In genomic region chr13:75707821-75708636, GRCm38 (mm10) we compare ENCODE assay signal across 8 mouse cellular contexts. TPM values are rescaled to one million over a fixed set of nuclear protein-coding genes. Genes with fewer than 3 reads are reported as not detected.
DNase-seq lines count a peak whose midpoint lies in the region; TF ChIP-seq lines count a peak whose summit lies in the region.

No protein-coding gene starts in this region.

- H3K36me3 ChIP-seq in megakaryocyte, embryonic 14.5 days (replicated peaks; ENCODE audit: low read length) = peaks cover 4% of the 10 kb centered on the region

- no peak for TF ChIP-seq CTCF in cortical plate, adult 2 months (IDR thresholded peaks at IDR 0.05; ENCODE audit: extremely low read depth, insufficient read depth, low read length)

- no peak for TF ChIP-seq POLR2A in cortical plate, adult 2 months (IDR thresholded peaks at IDR 0.05; ENCODE audit: extremely low read depth, insufficient read depth, low read length)

- peaks cover 7% of the 10 kb centered on the region for H3K4me1 ChIP-seq in cortical plate, adult 2 months (ENCODE audit: control insufficient read depth, insufficient read depth, low read length)
- peaks cover 38% of the 10 kb centered on the region for H3K4me1 ChIP-seq in megakaryocyte, embryonic 14.5 days

- DNase-seq in T-cell, adult 2 months (ENCODE audit: low spot score) = peak; percentile 2
- peak; percentile 60 to 63 for DNase-seq in gastrocnemius, adult 8-10 months (ENCODE audit: low spot score in 2 of 2)
- DNase-seq in induced T-regulatory cell, adult 2 months (ENCODE audit: low read depth) = peak; percentile 61
- DNase-seq in left cerebral cortex, postnatal 14 days (ENCODE audit: low spot score in 2 of 2) = peak; percentile 46 to 61
- peak; percentile 53 to 62 for DNase-seq in right cerebral cortex, postnatal 10 days (ENCODE audit: low spot score in 2 of 2)
- DNase-seq in urinary bladder, postnatal 10 days (ENCODE audit: low spot score) = peak; percentile 12

- peak overlapping the region; percentile 62 for H3K4me3 ChIP-seq in cortical plate, adult 2 months (ENCODE audit: insufficient read depth, low read length)
- H3K4me3 ChIP-seq in megakaryocyte, embryonic 14.5 days (replicated peaks) = peak overlapping the region; percentile 99

- intact Hi-C loops in left cerebral cortex, postnatal 14 days (cut with DNase I) = loop anchor here (5.0 to 10.0 kb wide), 2 partner anchors 89 to 483 kb away; no protein-coding TSS in a partner anchor

- H3K27ac ChIP-seq in cortical plate, adult 2 months (ENCODE audit: insufficient read depth, low read length) = peak overlapping the region; percentile 24

- no peaks in the 10 kb centered on the region for H3K9me3 ChIP-seq in megakaryocyte, embryonic 14.5 days

- no peaks in the 10 kb centered on the region for H3K27me3 ChIP-seq in megakaryocyte, embryonic 14.5 days (replicated peaks)

RNA-seq across cellular contexts. Expression of gene Ell2, which starts 1.5 kb away (rescaled TPM):
- 20.5 and 21.2 TPM in 2 replicates for polyA plus RNA-seq in cortical plate, adult 2 months (2012; rRNA removed)
- total RNA-seq in gastrocnemius, adult 8-10 months (2022) = 10 to 100 TPM; 20.7 to 50.6 (median 28.9) TPM
- total RNA-seq in left cerebral cortex, postnatal 14 days (2021) = 10 to 100 TPM; 40.3 to 43.0 TPM
- 14.0 TPM in 1 of 2 replicates, not detected in the other for polyA plus RNA-seq in megakaryocyte, embryonic 14.5 days (2012; ENCODE audit: insufficient read depth, low replicate concordance)

Comparison
In these comparisons a context has a peak if more than half of its experiments do, and no peak if none do; other contexts are left out.
1. Peak in every context shown above with its lines: DNase-seq, H3K4me3 ChIP-seq and H3K27ac ChIP-seq.
2. DNase-seq: peak in every context shown above with its lines; median percentile 62 in gastrocnemius, adult 8-10 months; 61 in induced T-regulatory cell, adult 2 months; 58 in right cerebral cortex, postnatal 10 days; 54 in left cerebral cortex, postnatal 14 days; 12 in urinary bladder, postnatal 10 days; 2 in T-cell, adult 2 months.